Mouse (Mus musculus) neural tube, postnatal 0 days (tissue): ENCODE results near the gene Saa3. TPM values are rescaled to one million over a fixed set of nuclear protein-coding genes. Genes with fewer than 3 reads are reported as not detected.

ENCODE experiments used
- polyA plus RNA-seq: library from polyadenylated mRNA; unstranded; fragments of >200 nt; fragmentation: Nextera tagmentation; extraction: Ambion mirVana; gene quantifications from 2 replicates; pipeline ENCODE4 v1.2.1, GENCODE M21; 2015

Gene Saa3
- 2.9 and 3.4 TPM in 2 replicates for polyA plus RNA-seq

DNA sequence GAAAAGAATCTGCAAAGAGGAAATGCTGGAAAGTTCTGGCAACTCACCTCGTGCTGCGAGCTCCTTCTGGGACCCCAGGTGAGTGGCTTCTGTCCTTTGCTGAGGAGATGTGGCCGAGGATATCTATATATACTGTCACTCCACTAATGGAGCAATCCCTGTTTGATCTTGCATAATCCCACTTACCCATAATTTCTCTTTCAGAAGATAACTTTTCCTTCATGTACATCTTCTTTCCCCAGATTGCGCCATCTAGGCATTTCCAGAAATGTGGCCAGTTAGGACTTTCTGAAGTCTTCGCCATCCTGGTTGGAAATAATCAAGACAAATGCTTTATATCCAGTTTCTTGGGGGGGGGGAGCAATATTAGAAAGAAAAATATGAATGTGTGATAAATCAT lies at the start of gene Saa3:
Gene Saa3 (minus strand): TSS at position 101 of the 400 bp plus-strand sequence.

DNA sequence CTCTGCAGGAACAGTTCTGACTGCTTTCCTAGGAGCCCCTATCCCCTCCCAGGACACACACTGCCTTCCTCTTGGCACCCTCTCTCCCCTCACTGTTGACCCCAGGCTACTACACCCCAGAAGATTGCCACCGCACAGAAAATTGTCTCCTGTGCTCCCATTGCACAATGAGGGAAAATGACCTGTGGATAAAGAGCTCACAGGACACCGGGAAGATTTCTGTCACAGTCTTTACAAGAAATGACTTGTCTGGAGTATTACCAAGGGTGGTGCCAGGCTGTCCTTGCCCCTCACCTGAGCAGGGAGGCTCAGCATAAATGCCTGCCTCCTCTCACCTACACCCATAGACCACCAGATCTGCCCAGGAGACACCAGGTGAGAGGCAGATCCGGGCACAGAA lies 36.0 kb upstream of the Saa3 start, which contains the start of gene Saa2:
Gene Saa2 (plus strand): TSS at position 301 of the 400 bp plus-strand sequence.

DNA sequence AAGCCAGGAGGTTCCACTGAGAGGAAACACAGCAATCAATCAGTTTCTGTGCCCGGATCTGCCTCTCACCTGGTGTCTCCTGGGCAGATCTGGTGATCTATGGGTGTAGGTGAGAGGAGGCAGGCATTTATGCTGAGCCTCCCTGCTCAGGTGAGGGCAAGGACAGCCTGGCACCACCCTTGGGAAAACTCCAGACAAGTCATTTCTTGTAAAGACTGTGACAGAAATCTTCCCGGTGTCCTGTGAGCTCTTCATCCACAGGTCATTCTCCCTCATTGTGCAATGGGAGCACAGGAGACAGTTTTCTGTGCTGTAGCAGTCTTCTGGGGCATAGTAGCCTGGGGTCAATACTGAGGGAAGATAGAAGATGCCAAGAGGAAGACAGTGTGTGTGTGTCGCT lies 27.4 kb upstream of the Saa3 start, which contains the start of gene Saa1:
Gene Saa1 (minus strand): TSS at position 101 of the 400 bp plus-strand sequence.

DNA sequence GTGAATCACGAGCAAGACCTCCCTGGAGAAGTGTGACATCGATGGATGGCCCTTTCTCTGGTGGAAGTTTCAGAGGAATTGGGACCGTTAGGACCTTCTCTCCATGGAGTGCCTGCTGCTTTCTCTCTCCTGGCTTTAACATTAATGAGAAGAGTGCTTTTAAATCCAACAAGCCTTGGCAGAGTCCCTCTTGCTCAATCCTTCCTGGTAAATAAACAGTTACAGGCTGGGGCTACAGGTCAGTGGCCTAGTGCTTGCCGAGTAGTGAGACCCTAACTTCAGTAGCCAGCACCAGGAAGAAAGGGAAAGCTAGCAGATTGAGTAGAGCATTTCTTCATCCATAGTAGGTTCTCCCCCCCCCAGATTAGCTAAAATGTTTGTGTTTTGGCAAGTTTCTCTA lies 17.0 kb upstream of the Saa3 start, which contains the start of gene Saa4:
Gene Saa4 (minus strand): TSS at position 146 of the 400 bp plus-strand sequence.

DNA sequence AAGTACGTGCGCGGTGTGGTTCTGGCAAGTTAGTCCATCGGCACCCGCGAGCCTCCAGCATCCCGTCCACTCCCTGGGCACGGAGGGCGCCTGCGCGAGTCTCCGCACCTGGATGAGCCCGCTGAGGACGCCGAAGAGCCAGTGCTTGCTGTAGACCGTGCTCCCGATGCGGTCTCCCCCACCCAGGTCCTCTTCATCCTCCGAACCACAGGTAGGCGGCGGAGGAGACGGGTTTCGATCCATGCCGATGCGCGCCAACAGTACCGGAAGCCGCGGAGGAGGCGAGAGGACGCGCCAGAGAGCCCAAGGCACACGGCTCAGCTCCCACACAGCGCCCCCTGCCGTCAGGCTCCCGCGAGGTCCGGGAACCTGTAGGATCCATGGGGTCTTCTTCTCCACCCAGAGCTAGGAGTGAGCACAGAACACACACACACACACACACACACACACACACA lies 5.1 kb downstream of the Saa3 start, which contains the start of gene Saal1:
Gene Saal1 (minus strand): TSS at position 291 of the 455 bp plus-strand sequence.

DNA sequence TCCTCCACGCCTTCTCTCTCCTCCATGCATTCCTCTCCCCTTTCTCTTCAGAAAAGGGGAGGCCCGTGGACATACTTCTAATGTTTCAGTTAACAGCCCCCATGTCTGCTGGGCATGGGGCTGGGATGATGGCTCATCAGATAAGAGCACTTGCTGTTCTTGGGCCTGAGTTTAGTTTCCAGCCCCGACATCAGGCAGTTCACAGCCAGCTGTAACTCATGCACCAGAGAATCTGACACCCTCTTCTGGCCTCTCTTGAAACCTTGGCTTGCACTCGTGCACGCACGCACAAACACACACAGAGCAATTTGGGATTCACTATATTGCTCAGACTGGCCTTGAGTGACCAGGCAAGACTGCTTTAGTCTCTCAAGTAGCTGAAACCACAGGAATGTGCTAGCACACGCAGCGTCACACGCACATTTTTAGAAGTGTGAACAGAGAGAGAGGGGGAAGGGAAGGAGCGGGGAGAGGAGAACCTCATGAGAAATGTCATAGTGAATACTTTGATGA lies 43.3 kb downstream of the Saa3 start, which contains the start of gene Tph1:
Gene Tph1 (minus strand): TSS at position 378 of the 513 bp plus-strand sequence.

Other genes starting within 250 kb of the Saa3 start
- gene Sergef, start 75.9 kb downstream of the Saa3 start, polyA plus RNA-seq: 40.3 and 44.9 TPM in 2 replicates
- gene Tph1, start 43.2 kb downstream of the Saa3 start, polyA plus RNA-seq: 0.08 and 0.15 TPM in 2 replicates
- gene Saal1, start 5.0 kb downstream of the Saa3 start, polyA plus RNA-seq: 10.5 and 10.6 TPM in 2 replicates
- not detected in 2 replicates for gene Saa4, start 16.9 kb upstream of the Saa3 start, polyA plus RNA-seq
- gene Saa1, start 27.3 kb upstream of the Saa3 start, polyA plus RNA-seq: 0.28 TPM in 1 of 2 replicates, not detected in the other
- gene Saa2, start 36.1 kb upstream of the Saa3 start, polyA plus RNA-seq: not detected in 2 replicates
- gene Hps5, start 80.4 kb upstream of the Saa3 start, polyA plus RNA-seq: 8.0 and 10.0 TPM in 2 replicates
- gene Gtf2h1, start 80.4 kb upstream of the Saa3 start, polyA plus RNA-seq: 32.9 and 34.2 TPM in 2 replicates
- 656 and 673 TPM in 2 replicates for gene Ldha, start 125.8 kb upstream of the Saa3 start, polyA plus RNA-seq
- gene Ldhc, start 145.5 kb upstream of the Saa3 start, polyA plus RNA-seq: not detected in 2 replicates
- 242 and 250 TPM in 2 replicates for gene Tsg101, start 204.3 kb upstream of the Saa3 start, polyA plus RNA-seq
- 3.9 and 4.4 TPM in 2 replicates for gene Uevld, start 242.8 kb upstream of the Saa3 start, polyA plus RNA-seq